Mouse (Mus musculus): ENCODE measurements around the gene Lpcat3.
A peak's percentile ranks its signal among the peaks of the same experiment; 100 is the strongest.
"Not testable (repeated sequence)": the region's sequence is repeated elsewhere in the genome, so short reads cannot be mapped to it uniquely, and the experiment has no call there.

The Lpcat3 gene

DNA sequence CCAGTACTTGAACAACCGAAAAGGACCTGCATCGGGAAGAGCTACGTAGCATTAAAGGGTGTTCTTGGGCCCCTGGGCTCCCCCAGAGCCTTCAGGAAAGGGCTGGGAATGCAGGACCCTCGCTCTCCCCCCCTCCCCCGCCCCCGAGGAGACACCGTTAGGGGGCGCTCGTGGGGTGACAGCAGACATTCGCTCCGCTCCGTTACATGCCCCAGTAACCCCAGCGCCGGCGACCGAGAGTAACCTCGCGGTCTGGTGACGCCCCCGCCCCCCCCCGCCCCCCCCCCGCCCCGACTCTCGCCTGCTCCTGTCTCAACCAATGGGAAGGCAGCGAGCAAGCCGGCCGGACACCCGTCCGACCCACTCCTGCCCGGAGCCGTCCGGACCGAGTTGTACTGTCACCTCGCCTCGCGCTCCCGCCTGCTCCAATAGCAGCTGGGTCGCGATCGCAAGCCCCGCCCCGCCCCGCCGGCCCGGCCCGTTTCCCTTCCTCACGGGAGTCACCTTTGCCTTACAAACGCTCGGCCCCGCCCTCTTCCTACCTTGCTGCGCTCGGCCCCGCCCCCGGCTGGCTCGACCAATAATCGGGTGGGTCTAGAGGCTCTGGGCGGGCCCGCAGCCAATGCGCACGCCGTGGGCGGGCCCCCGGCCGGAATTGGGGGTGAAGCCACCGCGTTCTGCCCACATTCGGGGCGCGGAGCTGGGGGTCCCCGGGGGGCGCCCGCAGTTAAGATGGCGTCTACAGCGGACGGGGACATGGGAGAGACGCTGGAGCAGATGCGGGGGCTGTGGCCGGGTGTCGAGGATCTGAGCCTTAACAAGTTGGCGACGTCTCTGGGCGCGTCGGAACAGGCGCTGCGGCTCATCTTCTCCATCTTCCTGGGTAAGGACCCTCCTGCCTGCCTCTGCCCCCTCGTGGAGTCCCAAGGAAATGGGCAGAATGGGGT, at the start of gene Lpcat3:
Lpcat3 (plus strand) TSS at position 551 of the 947 bp plus-strand sequence.
- DNase-seq (ENCODE audit: low read depth, low spot score), result peak; percentile 100

DNA sequence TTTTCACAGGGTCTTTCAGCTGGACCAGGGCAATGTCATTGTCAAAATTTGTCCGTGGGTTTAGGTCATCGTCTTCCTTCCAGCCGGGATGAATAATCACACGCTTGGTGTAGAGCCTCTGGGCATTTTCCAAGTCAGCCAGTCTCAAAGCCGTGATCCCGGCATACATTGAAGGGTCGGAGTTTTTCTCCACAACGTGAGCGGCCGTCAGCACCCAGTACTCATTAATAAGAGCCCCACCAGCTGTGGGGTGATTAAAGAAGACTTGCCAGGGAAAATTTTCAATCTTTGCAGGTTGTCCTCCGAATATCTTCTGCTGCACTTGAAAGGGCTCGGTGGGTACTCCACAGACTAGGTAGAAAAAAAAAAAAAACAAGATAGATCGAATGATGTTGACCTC, 37.2 kb upstream of the Lpcat3 start:
- DNase-seq (ENCODE audit: low read depth, low spot score), result no peak

DNA sequence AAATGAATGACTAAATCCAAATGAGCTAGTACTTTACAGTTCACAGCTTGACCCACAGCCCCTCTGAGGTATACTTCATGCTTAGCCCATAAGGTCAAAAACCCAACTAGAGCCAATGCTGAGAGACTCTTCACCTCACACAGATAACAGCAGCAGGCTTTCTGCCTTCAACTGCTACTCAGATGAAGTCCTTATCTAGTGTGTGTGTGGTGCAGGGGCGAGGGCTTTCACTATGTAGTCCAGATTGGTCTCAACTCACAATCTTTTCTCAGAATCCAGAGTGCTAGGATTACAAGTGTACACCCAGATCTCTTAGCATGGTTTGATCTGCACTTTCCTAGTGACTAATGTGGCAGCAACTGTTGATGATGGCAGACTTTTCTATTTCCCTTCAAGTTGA, 36.6 kb upstream of the Lpcat3 start:
- not testable (repeated sequence) for DNase-seq (ENCODE audit: low read depth, low spot score)

GRCm38 (mm10) chr6:124630763-124631162, 32.1 kb upstream of the Lpcat3 start:
- DNase-seq (ENCODE audit: low read depth, low spot score), result no peak

GRCm38 (mm10) chr6:124635985-124636384, 26.8 kb upstream of the Lpcat3 start, which contains the start of gene C1s2:
Gene C1s2, minus strand, starts transcription at chr6:124636085.
- DNase-seq (ENCODE audit: low read depth, low spot score), result not testable (repeated sequence)

DNA sequence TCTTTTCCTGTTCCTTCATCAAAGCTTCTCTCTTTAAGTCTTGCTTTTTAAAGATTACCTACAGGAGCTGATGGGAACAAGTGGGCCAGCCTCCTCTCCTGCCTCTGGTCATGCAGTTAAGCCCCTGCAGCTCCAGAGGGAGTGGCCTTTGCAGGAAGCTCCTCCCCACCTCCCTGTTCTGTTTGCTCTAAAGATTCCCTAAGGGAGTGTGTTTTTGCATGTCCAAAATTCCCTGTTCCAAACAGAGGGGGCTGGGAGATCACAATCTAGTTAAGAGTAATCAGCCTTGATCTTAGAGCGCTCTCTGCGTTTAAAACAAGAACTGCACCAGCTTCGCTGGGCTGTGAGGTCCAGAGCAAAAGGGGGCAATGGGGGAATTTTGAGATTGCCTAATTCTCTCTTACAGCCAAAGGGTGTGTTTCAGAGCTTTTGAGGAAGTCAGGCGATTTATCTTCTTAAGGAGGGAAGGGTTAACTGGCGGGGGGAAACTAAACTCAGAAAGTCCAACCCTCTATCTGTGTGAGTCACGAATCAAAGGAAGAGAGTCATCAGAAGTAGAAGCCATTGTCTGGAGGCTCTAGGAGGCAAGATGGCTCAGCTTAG, 25.9 kb upstream of the Lpcat3 start:
- peak; percentile 80 for DNase-seq (ENCODE audit: low read depth, low spot score)

DNA sequence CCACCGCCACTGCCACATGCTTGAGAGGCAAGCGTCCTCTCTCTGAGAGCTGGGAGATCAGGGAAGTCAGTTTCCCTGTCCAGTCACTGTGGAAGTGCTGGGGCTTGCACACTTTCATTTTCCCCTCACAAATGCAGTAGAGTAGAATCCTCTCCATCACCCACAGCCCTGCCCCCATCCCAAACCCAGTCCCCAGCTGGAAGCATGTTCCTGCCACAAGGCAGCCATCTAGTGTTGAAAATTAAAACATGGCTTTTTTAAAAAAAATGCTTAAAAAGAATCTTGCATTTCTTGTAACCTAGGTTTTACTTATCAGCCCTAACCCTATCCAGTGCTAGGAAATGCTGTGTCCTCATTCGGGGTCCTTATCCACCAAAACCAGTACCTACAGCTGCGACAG, 22.8 kb upstream of the Lpcat3 start:
- DNase-seq (ENCODE audit: low read depth, low spot score), result no peak

DNA sequence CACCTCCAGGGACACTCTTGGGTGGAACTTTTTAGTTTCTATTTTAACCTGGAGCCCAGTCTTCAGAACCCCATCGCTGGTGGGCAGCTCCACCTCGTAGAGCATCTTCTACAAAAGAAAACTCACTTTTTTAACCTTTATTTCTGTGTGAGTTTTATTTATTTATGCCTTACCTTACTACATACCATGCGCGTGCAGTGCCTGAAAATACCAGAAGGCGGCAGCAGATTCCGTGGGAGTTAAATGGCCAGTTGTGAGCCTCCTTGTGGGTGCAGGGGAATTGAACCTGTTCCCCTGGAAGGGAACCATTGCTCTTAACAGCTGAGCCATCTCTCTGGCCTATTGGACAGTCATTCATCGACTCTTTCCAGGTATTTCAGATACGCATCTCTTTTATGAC, 21.8 kb upstream of the Lpcat3 start:
- DNase-seq (ENCODE audit: low read depth, low spot score), result peak; percentile 87

DNA sequence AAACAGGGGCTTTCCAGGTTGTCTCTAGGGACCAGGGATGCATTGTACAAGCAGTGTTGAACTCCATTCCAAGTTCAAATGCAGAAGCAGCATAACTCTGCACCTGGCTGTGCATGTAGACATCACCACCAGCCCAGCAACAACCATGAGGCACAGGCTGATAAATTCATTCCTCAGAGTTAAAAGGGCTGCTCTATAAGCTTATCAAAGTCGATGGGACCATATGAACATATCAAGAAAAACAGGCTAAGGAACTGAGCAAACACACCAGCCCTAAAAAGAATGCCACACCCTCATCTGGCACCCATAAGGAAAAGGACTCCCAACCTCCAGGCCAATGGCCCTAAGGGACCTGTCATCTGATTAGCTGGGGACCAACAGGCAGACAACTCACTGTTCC, 16.4 kb upstream of the Lpcat3 start:
- DNase-seq (ENCODE audit: low read depth, low spot score), result no peak

GRCm38 (mm10) chr6:124655893-124656292, 6.9 kb upstream of the Lpcat3 start:
- DNase-seq (ENCODE audit: low read depth, low spot score), result no peak

GRCm38 (mm10) chr6:124658067-124658466, 4.8 kb upstream of the Lpcat3 start:
- no peak for DNase-seq (ENCODE audit: low read depth, low spot score)

- DNase-seq (ENCODE audit: low read depth, low spot score), result no peak
Observed at GRCm38 (mm10) chr6:124661156-124661806, 1.5 kb upstream of the Lpcat3 start.

GRCm38 (mm10) chr6:124661995-124662394, 832 bp upstream of the Lpcat3 start:
- no peak for DNase-seq (ENCODE audit: low read depth, low spot score)

DNA sequence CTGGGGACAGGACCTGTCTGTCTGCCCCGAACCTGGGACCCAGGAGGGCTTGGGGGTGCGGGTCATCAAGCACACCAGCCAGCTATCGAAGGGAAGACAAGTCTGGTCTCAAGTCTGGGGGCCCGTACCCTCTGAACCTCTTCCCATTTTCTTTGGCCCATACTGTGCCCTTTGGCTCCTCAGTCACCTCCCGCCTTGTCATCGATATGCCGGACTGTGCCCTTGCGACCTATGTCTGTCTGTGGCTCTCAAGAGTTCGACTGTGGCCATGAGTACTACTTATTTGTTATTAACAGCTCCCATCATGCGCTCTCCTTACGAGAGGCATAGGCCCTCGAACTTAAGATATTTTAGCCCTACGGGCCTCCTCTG, 583 bp downstream of the Lpcat3 start:
- no peak for DNase-seq (ENCODE audit: low read depth, low spot score)

- no peak for DNase-seq (ENCODE audit: low read depth, low spot score)
Observed at GRCm38 (mm10) chr6:124664256-124664655, 1.4 kb downstream of the Lpcat3 start.

DNA sequence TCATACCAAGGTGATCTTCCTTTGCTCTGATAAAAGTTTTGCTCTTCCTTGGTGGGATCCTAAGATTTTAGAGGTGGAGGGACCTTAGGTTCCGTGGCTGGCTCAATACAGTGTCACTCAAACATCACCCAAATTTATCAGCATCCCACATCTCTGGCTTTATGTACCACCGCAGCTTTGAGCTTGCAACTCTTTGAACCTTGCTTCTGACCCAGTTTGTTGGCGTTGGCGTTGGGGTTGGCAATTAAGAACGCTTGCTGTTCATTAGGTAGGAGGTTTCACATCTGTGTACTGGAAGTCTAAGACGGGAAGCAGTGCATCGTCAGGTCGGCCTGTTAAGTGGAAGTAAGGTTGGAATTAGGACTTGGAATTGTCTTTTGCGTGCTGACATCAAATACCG, 2.2 kb downstream of the Lpcat3 start:
- DNase-seq (ENCODE audit: low read depth, low spot score), result no peak

DNA sequence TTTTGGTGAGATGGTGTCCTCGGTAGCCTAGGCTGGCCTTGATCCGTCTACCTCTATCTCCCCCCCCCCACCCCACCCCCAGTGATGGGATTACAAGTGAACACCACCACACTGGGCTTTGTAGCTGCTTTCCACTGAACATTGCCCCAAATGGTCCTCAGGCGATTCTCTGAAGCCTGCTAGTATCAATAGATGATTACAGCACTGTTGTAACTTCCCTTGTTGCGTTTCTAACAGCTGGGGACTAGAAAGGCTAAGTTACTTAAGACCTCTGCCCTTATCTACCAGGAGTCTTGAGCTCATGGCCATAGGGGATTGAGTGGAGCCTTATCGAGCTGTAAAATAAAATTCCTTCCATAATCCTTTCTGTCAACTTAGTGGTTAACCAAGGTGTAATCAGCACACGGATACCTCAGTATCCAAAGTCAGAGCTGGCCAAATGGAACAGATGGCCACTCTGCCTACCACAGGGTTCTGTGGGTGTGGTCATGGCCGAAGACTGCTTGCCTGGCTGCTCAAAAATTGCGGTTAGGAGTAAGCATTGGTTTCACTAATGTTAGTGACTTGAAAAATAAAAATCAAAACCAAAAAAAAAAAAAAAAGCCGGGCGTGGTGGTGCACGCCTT, 6.5 kb downstream of the Lpcat3 start:
- DNase-seq (ENCODE audit: low read depth, low spot score), result no peak

DNA sequence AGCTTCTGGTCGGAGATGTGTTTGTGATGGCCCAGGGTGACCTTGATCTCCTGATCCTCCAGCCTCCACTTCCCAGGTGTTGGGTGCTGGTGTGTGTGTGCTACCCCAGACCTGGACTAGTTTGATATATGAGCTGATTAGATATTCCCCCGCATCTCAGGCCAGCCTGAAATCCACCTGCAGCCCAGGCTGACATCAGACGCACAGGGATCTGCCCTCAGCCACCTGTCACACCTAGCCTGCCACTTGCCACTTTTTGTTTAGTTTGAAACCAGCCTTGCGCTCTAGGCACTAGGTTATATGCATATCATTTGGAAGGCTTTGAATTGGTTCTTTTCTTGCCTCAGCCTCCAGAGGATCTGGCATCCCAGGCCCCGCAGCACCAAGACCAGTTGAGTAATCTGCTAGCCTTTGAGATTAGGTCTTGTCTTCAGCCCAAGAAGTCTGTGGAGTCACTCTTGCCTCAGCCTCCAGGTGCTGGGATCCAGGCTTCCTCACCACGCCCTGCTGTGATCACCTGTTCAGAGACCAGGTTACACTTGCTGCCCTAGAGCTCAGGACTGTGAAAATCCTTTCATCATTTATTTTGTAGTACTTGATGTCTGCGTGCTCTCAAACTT, 7.6 kb downstream of the Lpcat3 start:
- DNase-seq (ENCODE audit: low read depth, low spot score), result no peak

- peak; percentile 50 for DNase-seq (ENCODE audit: low read depth, low spot score)
Observed at GRCm38 (mm10) chr6:124672100-124672499, 9.3 kb downstream of the Lpcat3 start.

GRCm38 (mm10) chr6:124673619-124674018, 10.8 kb downstream of the Lpcat3 start:
- DNase-seq (ENCODE audit: low read depth, low spot score), result no peak

DNA sequence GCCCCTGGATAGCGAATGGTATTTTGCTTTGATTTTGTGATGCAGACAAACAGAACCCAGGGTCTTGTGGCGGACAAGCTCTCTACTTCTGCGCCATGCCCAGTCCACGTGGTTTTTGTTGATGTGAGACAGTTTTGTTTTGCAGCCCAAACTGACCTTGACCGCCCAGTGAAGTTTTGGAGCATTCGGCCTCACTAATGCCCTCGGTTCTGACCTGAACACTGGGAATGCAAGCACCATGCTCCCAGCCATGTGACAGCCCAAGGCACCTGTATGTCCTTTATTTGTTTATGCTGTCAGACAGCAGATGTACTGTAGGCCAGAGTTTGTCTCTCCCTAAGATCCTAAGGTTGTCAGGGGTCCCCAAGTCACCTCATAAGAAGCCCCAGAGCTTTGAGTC, 11.8 kb downstream of the Lpcat3 start:
- DNase-seq (ENCODE audit: low read depth, low spot score), result no peak

DNA sequence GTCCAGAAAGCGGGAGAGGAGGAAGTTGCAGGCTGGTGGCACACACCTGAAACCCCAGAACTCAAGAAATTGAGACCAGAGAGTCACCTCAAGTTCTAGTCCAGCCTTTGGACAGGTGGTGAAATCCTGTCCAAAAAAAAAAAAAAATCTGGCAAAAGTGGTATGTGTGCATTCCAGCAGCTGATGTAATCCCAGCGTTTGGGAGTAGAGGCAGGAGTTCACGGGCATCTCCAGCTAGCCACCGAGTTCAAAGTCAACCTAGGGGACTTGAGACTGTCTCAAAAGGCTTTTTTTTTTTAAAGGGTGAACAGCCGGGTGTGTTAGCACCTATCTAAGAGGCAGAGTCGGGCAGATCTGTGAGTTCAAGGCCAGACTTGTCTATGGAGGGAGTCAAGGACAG, 13.3 kb downstream of the Lpcat3 start:
- DNase-seq (ENCODE audit: low read depth, low spot score), result no peak
